Mouse (Mus musculus): ENCODE results near the gene Slc38a1. TPM values are rescaled to one million over a fixed set of nuclear protein-coding genes. Genes with fewer than 3 reads are reported as not detected.
"Not testable (repeated sequence)": the region's sequence is repeated elsewhere in the genome, so short reads cannot be mapped to it uniquely, and the experiment has no call there.

Gene Slc38a1
- polyA plus RNA-seq, 1 experiment from 2014 or later = 93.0 TPM

DNA sequence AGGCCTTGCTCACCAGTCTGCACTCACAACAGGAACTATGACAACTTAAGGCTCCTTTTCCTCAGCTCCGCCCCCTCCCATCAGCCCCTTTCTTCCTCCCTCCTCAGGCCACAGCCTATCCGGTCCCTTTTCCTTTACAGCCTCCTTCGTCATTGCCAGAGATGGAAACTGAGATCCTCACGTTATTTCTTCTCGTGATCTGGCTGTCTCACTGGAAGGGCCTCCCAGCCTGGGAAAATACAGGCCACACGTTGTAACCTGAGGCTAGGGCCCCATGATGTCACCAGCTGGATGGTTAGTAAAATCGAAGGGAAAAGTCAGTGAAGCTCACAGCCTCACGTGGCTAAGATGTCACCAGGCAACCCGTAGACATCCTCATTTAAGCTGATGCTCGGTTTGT lies 4.5 kb downstream of the Slc38a1 start:
- no peak overlapping the region for H3K9ac ChIP-seq
- peaks cover 46% of the 10 kb centered on the region for H3K4me1 ChIP-seq (replicated peaks)
- 55% methylated on average over 10 of the region's 10 CpGs for WGBS

DNA sequence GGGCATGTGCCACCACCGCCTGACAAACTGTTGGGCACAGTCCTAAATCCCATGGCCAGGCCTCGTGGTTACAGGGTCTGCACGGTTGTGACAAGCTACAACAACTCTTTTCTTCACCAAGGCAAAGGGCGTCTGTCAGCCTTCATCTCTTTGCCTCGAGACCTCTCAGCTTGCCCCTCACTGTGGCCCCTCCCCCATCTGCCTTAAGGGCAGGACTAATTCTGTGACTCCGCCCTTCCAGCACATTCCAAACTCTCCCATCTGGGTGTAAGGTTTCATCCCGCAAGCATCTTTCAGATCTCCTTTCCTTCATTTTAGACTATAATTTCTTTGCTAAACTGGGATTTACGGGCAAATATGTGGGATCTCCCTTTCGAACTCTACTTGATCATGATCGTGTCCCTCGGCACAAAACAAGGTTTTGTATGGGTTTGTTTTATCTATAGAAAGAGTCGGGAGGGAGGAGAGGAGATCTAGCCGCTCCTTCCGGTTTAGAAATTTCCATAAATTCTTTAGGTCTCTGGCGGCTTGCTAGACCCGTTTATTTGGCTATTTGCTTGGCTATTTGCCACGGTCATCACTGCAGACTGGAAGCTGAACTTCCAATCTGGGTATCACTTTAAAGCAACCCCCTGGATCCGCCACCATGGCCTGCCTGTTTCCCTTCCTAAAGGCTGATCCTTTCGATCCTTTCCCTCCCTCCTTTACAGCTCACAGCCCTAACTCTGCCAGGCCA lies 7.9 kb downstream of the Slc38a1 start:
- WGBS = 78% methylated on average over 19 of the region's 19 CpGs
- Histone ChIP-seq H3K4me3 (no peak overlapping the region), H3K27ac (ENCODE audit: poor library complexity, severe bottlenecking) (peak overlapping the region; percentile 3; the same call in 1 of the 2 replicates), H3K4me1 (replicated peaks) (peaks cover 62% of the 10 kb centered on the region), H3K9me3 (replicated peaks) (no peaks in the 10 kb centered on the region), H3K27me3 (replicated peaks) (no peaks in the 10 kb centered on the region), H3K9ac (no peak overlapping the region), H3K36me3 (peaks cover 32% of the 10 kb centered on the region), H3K4me2 (peak overlapping the region; percentile 30; the same call in 1 of the 2 replicates)
- ATAC-seq (ENCODE audit: insufficient number of reproducible peaks, low FRiP score) = 0 out of 2 replicates have a peak, but pooled peaks have one; percentile 12

More for the DNA sequence above, 4.5 kb downstream of the Slc38a1 start:
- Histone ChIP-seq H3K4me2 (peak overlapping the region; percentile 22), H3K9me3 (replicated peaks) (no peaks in the 10 kb centered on the region), H3K27ac (ENCODE audit: poor library complexity, severe bottlenecking) (no peak overlapping the region), H3K27me3 (replicated peaks) (no peaks in the 10 kb centered on the region), H3K36me3 (peaks cover 27% of the 10 kb centered on the region), H3K4me3 (no peak overlapping the region)
- ATAC-seq (ENCODE audit: insufficient number of reproducible peaks, low FRiP score) = no peak

GRCm38 (mm10) chr15:96632201-96632600 lies 10.5 kb downstream of the Slc38a1 start:
- Histone ChIP-seq H3K36me3 (peaks cover 23% of the 10 kb centered on the region), H3K4me1 (replicated peaks) (peaks cover 62% of the 10 kb centered on the region), H3K27me3 (replicated peaks) (no peaks in the 10 kb centered on the region), H3K9ac (no peak overlapping the region), H3K9me3 (replicated peaks) (no peaks in the 10 kb centered on the region), H3K4me2 (no peak overlapping the region), H3K4me3 (no peak overlapping the region), H3K27ac (ENCODE audit: poor library complexity, severe bottlenecking) (no peak overlapping the region)
- ATAC-seq (ENCODE audit: insufficient number of reproducible peaks, low FRiP score) = no peak
- WGBS = 95% methylated on average over 5 of the region's 5 CpGs

DNA sequence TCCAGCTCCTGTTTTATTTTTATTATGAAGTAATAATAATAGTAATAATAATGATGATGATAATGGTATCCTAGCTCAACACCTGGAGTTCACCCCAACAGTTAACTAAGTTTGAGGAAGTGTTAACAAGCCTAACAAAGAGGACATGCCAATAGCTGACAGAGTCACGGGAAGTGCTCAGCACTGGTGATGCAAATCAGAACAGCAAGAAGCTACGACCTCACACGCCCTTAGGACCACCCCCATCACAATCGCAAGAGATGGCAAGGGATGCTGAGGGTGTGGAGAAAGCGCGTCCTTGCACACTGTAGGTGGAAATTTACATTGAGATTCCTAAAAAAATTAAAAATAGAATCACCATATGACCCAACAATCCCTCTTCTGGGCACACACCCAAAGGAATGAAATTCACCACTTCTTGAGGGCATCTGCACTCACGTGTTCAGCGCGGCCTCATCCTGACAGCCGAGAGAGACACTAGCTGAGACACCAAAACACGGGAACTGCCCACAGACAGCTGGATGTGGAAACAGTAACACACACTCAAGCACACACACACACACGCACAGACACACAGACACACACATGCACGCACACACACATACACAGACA lies 11.5 kb downstream of the Slc38a1 start:
- Histone ChIP-seq H3K36me3 (peaks cover 19% of the 10 kb centered on the region), H3K4me1 (replicated peaks) (peaks cover 71% of the 10 kb centered on the region), H3K9me3 (replicated peaks) (no peaks in the 10 kb centered on the region), H3K27me3 (replicated peaks) (no peaks in the 10 kb centered on the region), H3K4me2 (no peak overlapping the region), H3K4me3 (no peak overlapping the region), H3K9ac (no peak overlapping the region), H3K27ac (ENCODE audit: poor library complexity, severe bottlenecking) (no peak overlapping the region)
- ATAC-seq (ENCODE audit: insufficient number of reproducible peaks, low FRiP score) = no peak
- WGBS = 72% methylated on average over 13 of the region's 13 CpGs

DNA sequence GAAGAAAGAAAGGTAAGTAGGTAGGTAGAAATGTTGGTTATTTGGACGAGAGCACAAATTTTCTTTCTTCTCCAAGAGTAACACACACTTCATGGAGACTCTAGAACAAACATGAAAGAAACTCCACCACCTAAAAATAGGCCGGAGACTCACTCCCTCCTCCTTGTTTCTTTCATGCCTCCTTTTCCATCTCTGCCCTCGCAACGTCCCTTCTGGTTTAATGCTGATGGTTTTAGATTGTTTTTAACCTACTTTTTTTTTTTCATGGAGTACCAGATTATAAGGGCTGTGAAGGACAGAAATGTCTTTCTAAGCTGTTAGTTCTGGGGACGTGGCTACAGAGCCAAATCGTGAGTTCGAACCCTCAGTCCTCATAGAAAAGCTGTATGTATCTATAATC lies 14.5 kb downstream of the Slc38a1 start:
- Histone ChIP-seq H3K4me2 (no peak overlapping the region), H3K4me1 (replicated peaks) (peaks cover 57% of the 10 kb centered on the region), H3K27me3 (replicated peaks) (no peaks in the 10 kb centered on the region), H3K36me3 (peaks cover 24% of the 10 kb centered on the region), H3K4me3 (no peak overlapping the region), H3K9me3 (replicated peaks) (no peaks in the 10 kb centered on the region), H3K9ac (no peak overlapping the region), H3K27ac (ENCODE audit: poor library complexity, severe bottlenecking) (no peak overlapping the region)
- 78% methylated on average over 7 of the region's 7 CpGs for WGBS
- ATAC-seq (ENCODE audit: insufficient number of reproducible peaks, low FRiP score) = no peak

GRCm38 (mm10) chr15:96626871-96627270 lies 15.8 kb downstream of the Slc38a1 start:
- Histone ChIP-seq H3K4me3 (no peak overlapping the region), H3K4me1 (replicated peaks) (peaks cover 50% of the 10 kb centered on the region), H3K9ac (no peak overlapping the region), H3K36me3 (peaks cover 33% of the 10 kb centered on the region), H3K9me3 (replicated peaks) (peaks cover 8% of the 10 kb centered on the region), H3K27me3 (replicated peaks) (no peaks in the 10 kb centered on the region), H3K27ac (ENCODE audit: poor library complexity, severe bottlenecking) (peak overlapping the region; percentile 56), H3K4me2 (peak overlapping the region; percentile 36)
- 41% methylated on average over 5 of the region's 5 CpGs for WGBS
- peak; percentile 20; the same call in 1 of the 2 replicates for ATAC-seq (ENCODE audit: insufficient number of reproducible peaks, low FRiP score)

GRCm38 (mm10) chr15:96625012-96625411 lies 17.7 kb downstream of the Slc38a1 start:
- H3K4me2 ChIP-seq; H3K9ac ChIP-seq; H3K27me3 ChIP-seq (replicated peaks); H3K4me3 ChIP-seq; H3K9me3 ChIP-seq (replicated peaks); ATAC-seq (ENCODE audit: insufficient number of reproducible peaks, low FRiP score): not testable (repeated sequence)
- 0 out of 2 replicates have a peak overlapping the region, but pooled peaks have one; percentile 20 for H3K27ac ChIP-seq (ENCODE audit: poor library complexity, severe bottlenecking)
- WGBS = 93% methylated on average over 9 of the region's 9 CpGs
- peaks cover 37% of the 10 kb centered on the region for H3K4me1 ChIP-seq (replicated peaks)
- peaks cover 49% of the 10 kb centered on the region for H3K36me3 ChIP-seq

GRCm38 (mm10) chr15:96622376-96622775 lies 20.3 kb downstream of the Slc38a1 start:
- H3K4me3 ChIP-seq = no peak overlapping the region
- peaks cover 56% of the 10 kb centered on the region for H3K36me3 ChIP-seq
- H3K4me1 ChIP-seq (replicated peaks) = peaks cover 29% of the 10 kb centered on the region
- no peak overlapping the region for H3K4me2 ChIP-seq
- H3K9me3 ChIP-seq (replicated peaks) = peaks cover 8% of the 10 kb centered on the region
- no peak overlapping the region for H3K27ac ChIP-seq (ENCODE audit: poor library complexity, severe bottlenecking)
- 94% methylated on average over 7 of the region's 7 CpGs for WGBS
- ATAC-seq (ENCODE audit: insufficient number of reproducible peaks, low FRiP score) = no peak
- H3K9ac ChIP-seq = no peak overlapping the region
- no peaks in the 10 kb centered on the region for H3K27me3 ChIP-seq (replicated peaks)

DNA sequence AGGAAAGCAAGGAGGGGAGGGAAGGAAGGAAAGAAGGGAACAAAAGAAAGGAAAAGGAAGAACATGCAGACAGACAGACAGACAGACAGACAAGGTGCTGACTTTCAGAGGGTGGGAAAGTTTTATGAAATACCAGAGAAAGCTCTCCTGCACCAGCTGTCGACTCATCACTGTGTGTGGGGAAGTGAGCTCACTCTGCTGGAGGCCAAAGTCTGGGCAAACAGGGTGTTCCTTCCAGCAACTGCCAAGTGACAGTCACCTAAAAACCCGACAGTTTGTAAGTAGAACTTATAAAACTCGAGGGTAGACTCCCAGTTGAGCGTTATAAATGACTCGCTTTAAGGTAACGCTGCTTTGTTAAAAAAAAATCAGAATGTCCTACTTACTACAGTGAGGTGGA lies 21.0 kb downstream of the Slc38a1 start:
- no peak for ATAC-seq (ENCODE audit: insufficient number of reproducible peaks, low FRiP score)
- 82% methylated on average over 6 of the region's 6 CpGs for WGBS

GRCm38 (mm10) chr15:96617555-96617954 lies 25.2 kb downstream of the Slc38a1 start:
- no peaks in the 10 kb centered on the region for H3K27me3 ChIP-seq (replicated peaks)
- peak overlapping the region; percentile 75 for H3K27ac ChIP-seq (ENCODE audit: poor library complexity, severe bottlenecking)
- peaks cover 74% of the 10 kb centered on the region for H3K36me3 ChIP-seq
- 45% methylated on average over 7 of the region's 7 CpGs for WGBS
- no peak overlapping the region for H3K4me2 ChIP-seq
- no peak overlapping the region for H3K4me3 ChIP-seq
- peaks cover 18% of the 10 kb centered on the region for H3K4me1 ChIP-seq (replicated peaks)
- peak; percentile 59; the same call in 1 of the 2 replicates for ATAC-seq (ENCODE audit: insufficient number of reproducible peaks, low FRiP score)
- H3K9ac ChIP-seq = no peak overlapping the region
- H3K9me3 ChIP-seq (replicated peaks) = peaks cover 9% of the 10 kb centered on the region

More for the DNA sequence above, 21.0 kb downstream of the Slc38a1 start:
- H3K27me3 ChIP-seq (replicated peaks) = no peaks in the 10 kb centered on the region
- no peak overlapping the region for H3K9ac ChIP-seq
- H3K4me3 ChIP-seq = no peak overlapping the region
- peaks cover 26% of the 10 kb centered on the region for H3K4me1 ChIP-seq (replicated peaks)
- peaks cover 63% of the 10 kb centered on the region for H3K36me3 ChIP-seq
- no peak overlapping the region for H3K27ac ChIP-seq (ENCODE audit: poor library complexity, severe bottlenecking)
- H3K9me3 ChIP-seq (replicated peaks) = peaks cover 8% of the 10 kb centered on the region
- no peak overlapping the region for H3K4me2 ChIP-seq

DNA sequence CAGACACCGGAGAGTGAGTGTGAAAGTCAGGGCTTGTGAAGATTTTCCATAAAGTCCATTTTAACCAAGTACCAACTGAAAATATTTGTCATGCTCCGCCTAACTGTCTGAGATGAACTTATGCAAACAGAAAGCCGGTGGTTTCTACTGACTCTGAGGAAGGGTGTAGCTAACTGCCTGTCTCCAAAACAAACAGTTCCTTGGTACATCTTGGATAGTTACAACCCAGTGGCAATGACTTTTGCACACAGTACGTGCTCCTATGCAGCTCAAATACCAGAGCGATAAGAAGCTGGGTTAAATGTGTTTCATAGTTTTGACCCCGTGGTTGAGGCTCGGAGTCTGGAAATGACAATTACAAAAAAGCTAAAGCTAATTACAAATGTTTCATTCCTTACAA lies 34.0 kb downstream of the Slc38a1 start:
- WGBS = 71% methylated on average over 7 of the region's 7 CpGs
- Histone ChIP-seq H3K27ac (ENCODE audit: poor library complexity, severe bottlenecking) (no peak overlapping the region), H3K9ac (no peak overlapping the region), H3K27me3 (replicated peaks) (no peaks in the 10 kb centered on the region), H3K4me2 (no peak overlapping the region), H3K4me3 (no peak overlapping the region), H3K36me3 (peaks cover 65% of the 10 kb centered on the region), H3K9me3 (replicated peaks) (no peaks in the 10 kb centered on the region), H3K4me1 (replicated peaks) (peaks cover 18% of the 10 kb centered on the region)
- ATAC-seq (ENCODE audit: insufficient number of reproducible peaks, low FRiP score) = no peak
